8 mouse cellular contexts compared by ENCODE assay signal in the genomic region with DNA sequence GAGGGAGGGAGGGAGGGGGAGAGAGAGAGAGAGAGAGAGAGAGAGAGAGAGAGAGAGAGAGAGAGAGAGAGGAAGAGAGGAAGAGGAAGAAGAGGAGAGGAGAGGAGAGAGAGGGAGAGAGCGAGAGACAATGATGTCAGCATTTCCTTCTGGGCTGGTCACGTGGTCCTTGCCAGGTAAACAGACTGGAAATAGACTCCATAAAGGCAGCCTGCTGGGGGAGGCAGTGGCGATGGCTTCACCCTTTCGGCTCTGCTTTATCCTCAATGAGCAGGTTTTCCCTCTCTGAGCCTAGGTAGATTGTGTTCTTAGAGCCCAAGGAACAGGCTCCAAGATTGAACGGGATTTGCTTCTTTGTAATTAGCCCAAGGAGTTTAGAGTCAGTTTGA.
A peak's percentile ranks its signal among the peaks of the same experiment; 100 is the strongest.
DNase-seq lines count a peak whose midpoint lies in the region; ATAC-seq and TF ChIP-seq lines count a peak whose summit lies in the region.

No protein-coding gene starts in this region.

- H3K4me3 ChIP-seq in lung, adult 2 months (replicated peaks; ENCODE audit: extremely low read depth, low read depth, low read length) = peak overlapping the region; percentile 41
- peak overlapping the region; percentile 47 for H3K4me3 ChIP-seq in forebrain, embryonic 10.5 days
- peak overlapping the region; percentile 21; the same call in 1 of the 2 replicates for H3K4me3 ChIP-seq in limb, embryonic 11.5 days (ENCODE audit: low read depth, low read length)
- no peak overlapping the region for H3K4me3 ChIP-seq in neural tube, embryonic 12.5 days

- H3K36me3 ChIP-seq in forebrain, embryonic 10.5 days (replicated peaks) = no peaks in the 10 kb centered on the region
- H3K36me3 ChIP-seq in limb, embryonic 11.5 days (ENCODE audit: control insufficient read depth, insufficient read depth, low read length) = no peaks in the 10 kb centered on the region
- H3K36me3 ChIP-seq in neural tube, embryonic 12.5 days = no peaks in the 10 kb centered on the region

- peaks cover 79% of the 10 kb centered on the region for H3K27me3 ChIP-seq in forebrain, embryonic 10.5 days (ENCODE audit: poor library complexity, severe bottlenecking)
- peaks cover 19% of the 10 kb centered on the region for H3K27me3 ChIP-seq in limb, embryonic 11.5 days (ENCODE audit: control insufficient read depth, insufficient read depth, low read length)
- peaks cover 33% of the 10 kb centered on the region for H3K27me3 ChIP-seq in neural tube, embryonic 12.5 days (replicated peaks)

- no peak overlapping the region for H3K9ac ChIP-seq in limb, embryonic 11.5 days (ENCODE audit: low read length)
- peak overlapping the region; percentile 47; the same call in 1 of the 2 replicates for H3K9ac ChIP-seq in neural tube, embryonic 12.5 days

- H3K4me1 ChIP-seq in lung, adult 2 months (ENCODE audit: control insufficient read depth, insufficient read depth, low read length) = peaks cover 15% of the 10 kb centered on the region
- peaks cover 53% of the 10 kb centered on the region for H3K4me1 ChIP-seq in forebrain, embryonic 10.5 days
- peaks cover 30% of the 10 kb centered on the region for H3K4me1 ChIP-seq in limb, embryonic 11.5 days (ENCODE audit: control insufficient read depth, insufficient read depth, low read length)
- peaks cover 46% of the 10 kb centered on the region for H3K4me1 ChIP-seq in neural tube, embryonic 12.5 days

- H3K27ac ChIP-seq in forebrain, embryonic 10.5 days = peak overlapping the region; percentile 78
- no peak overlapping the region for H3K27ac ChIP-seq in limb, embryonic 11.5 days (replicated peaks; ENCODE audit: low read depth, low read length)
- H3K27ac ChIP-seq in neural tube, embryonic 12.5 days = 0 out of 2 replicates have a peak overlapping the region, but pooled peaks have one; percentile 74

- no peak for DNase-seq in lung, adult 2 months
- no peak for DNase-seq in lung, postnatal 14 days
- DNase-seq in forebrain, embryonic 10.5 days (ENCODE audit: extremely low spot score, low spot score) = peak; percentile 49
- peak; percentile 63 for DNase-seq in limb, embryonic 11.5 days (ENCODE audit: low spot score)
- DNase-seq in layer of hippocampus, adult 11-12 months (ENCODE audit: low spot score) = no peak
- no peak for DNase-seq in left cerebral cortex, adult 18-20 months (ENCODE audit: low spot score in 2 of 2)

- peak overlapping the region; percentile 56 for H3K4me2 ChIP-seq in limb, embryonic 11.5 days (ENCODE audit: low read depth, severe bottlenecking)
- H3K4me2 ChIP-seq in neural tube, embryonic 12.5 days (replicated peaks) = peak overlapping the region; percentile 59

- ATAC-seq in limb, embryonic 11.5 days (ENCODE audit: insufficient number of reproducible peaks, low FRiP score, low TSS enrichment, low read depth) = no peak
- ATAC-seq in neural tube, embryonic 12.5 days (ENCODE audit: low FRiP score, low read depth) = peak; percentile 35
- ATAC-seq in activated CD4-positive, CD25-positive, alpha-beta regulatory T cell, adult 4 months = no peak

- no peaks in the 10 kb centered on the region for H3K9me3 ChIP-seq in forebrain, embryonic 10.5 days
- H3K9me3 ChIP-seq in limb, embryonic 11.5 days (ENCODE audit: control insufficient read depth, low read length) = no peaks in the 10 kb centered on the region
- no peaks in the 10 kb centered on the region for H3K9me3 ChIP-seq in neural tube, embryonic 12.5 days

- 7% methylated on average over 5 of the region's 5 CpGs for WGBS in lung, adult 2 months
- WGBS in forebrain, embryonic 10.5 days = 4% methylated on average over 5 of the region's 5 CpGs
- 0% methylated on average over 5 of the region's 5 CpGs for WGBS in limb, embryonic 11.5 days
- 1% methylated on average over 5 of the region's 5 CpGs for WGBS in neural tube, embryonic 12.5 days

- no peak for TF ChIP-seq POLR2A in lung, adult 2 months (IDR thresholded peaks at IDR 0.05; ENCODE audit: borderline replicate concordance, extremely low read depth, low read depth, low read length)

- no peak for TF ChIP-seq CTCF in lung, adult 2 months (IDR thresholded peaks at IDR 0.05; ENCODE audit: insufficient read depth, low read length)

Comparison
In these comparisons a context has a peak if more than half of its experiments do, and no peak if none do; other contexts are left out.
1. DNase-seq: peak in forebrain, embryonic 10.5 days (single experiment) and limb, embryonic 11.5 days (single experiment); none in lung, adult 2 months (single experiment), lung, postnatal 14 days (single experiment), layer of hippocampus, adult 11-12 months (single experiment) and left cerebral cortex, adult 18-20 months (0 of 2).